Mouse (Mus musculus): ENCODE data around the gene Gab2.

DNA sequence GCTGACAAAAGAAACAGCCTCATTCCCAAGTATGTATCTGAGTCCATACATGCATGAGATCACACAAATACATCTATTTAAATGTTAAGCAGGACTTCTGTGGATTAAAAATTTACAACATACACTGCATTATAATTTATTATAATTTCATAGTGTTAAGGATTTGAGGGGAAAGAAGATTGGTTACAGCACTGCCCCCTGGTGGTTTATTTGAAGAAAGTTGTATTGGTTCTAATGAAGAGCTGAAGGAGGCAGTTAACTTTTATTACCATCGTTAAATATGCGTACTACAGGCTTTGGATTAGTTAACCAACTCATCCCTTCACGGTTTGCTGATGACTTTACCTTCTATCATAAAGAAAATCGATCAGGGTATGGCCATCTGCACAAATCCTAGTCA lies 3.9 kb downstream of the Gab2 start:
- TF ChIP-seq POLR2A (IDR thresholded peaks at IDR 0.05; ENCODE audit: low read depth, low read length): no peak
- no peak for TF ChIP-seq CTCF (conservative IDR thresholded peaks at IDR 0.05; ENCODE audit: insufficient read depth, insufficient read length, low read depth, low read length)

All from kidney, adult 2 months (tissue).